Mouse (Mus musculus) hindbrain, embryonic 16.5 days (tissue): ENCODE measurements at regions not wholly inside any gene's neighbourhood (a gene's known extent, or its start where the extent isn't known, plus 50 kb on each side); places are given as distances from the start of the nearest gene placed in this dataset.

Source experiments
- ATAC-seq: fragments of 200-750 bp; cut with Nextera tagmentation; 2 replicates; pipeline ENCODE4 v1.8.0; 2017; ENCODE audit warnings: moderate TSS enrichment, moderate library complexity
- H3K27ac ChIP-seq: fragments of 300-500 bp; sonication (generic); 2 replicates; pipeline ENCODE4 v1.5.1; 2014; ENCODE audit warnings: low read depth, mild to moderate bottlenecking, control low read depth, low read length, moderate library complexity
- H3K27me3 ChIP-seq: fragments of 300-500 bp; sonication (generic); replicated peaks from 2 replicates; pipeline ENCODE4 v1.6.1; 2014; ENCODE audit warnings: low read length; ENCODE audit not compliant: control insufficient read depth, insufficient read depth
- H3K36me3 ChIP-seq: fragments of 300-500 bp; sonication (generic); 2 replicates; pipeline ENCODE4 v1.6.1; 2014; ENCODE audit warnings: mild to moderate bottlenecking, low read length, moderate library complexity, mixed read lengths; ENCODE audit not compliant: control insufficient read depth, insufficient read depth
- H3K4me1 ChIP-seq: fragments of 300-500 bp; sonication (generic); 2 replicates; pipeline ENCODE4 v1.6.1; 2014; ENCODE audit warnings: low read depth, low read length; ENCODE audit not compliant: control insufficient read depth, insufficient read depth
- H3K4me2 ChIP-seq: fragments of 300-500 bp; sonication (generic); 2 replicates; pipeline ENCODE4 v1.6.1; 2014; ENCODE audit warnings: mild to moderate bottlenecking, low read length, control low read depth, moderate library complexity
- H3K4me3 ChIP-seq: fragments of 300-500 bp; sonication (generic); 2 replicates; pipeline ENCODE4 v1.5.1; 2014; ENCODE audit warnings: mild to moderate bottlenecking, low read length, control low read depth, moderate library complexity
- H3K9ac ChIP-seq: fragments of 300-500 bp; sonication (generic); 2 replicates; pipeline ENCODE4 v1.6.1; 2014; ENCODE audit warnings: low read depth, mild to moderate bottlenecking, control low read depth, low read length, moderate library complexity
- H3K9me3 ChIP-seq: fragments of 300-500 bp; sonication (generic); 2 replicates; pipeline ENCODE4 v1.6.1; 2014; ENCODE audit warnings: mild to moderate bottlenecking, low read length, moderate library complexity; ENCODE audit not compliant: control insufficient read depth
- WGBS: fragments of 180-500 bp; shearing (Covaris S2); extraction: QIAGEN DNeasy Blood & Tissue Kit; methylation state at CpG from one replicate; pipeline ENCODE4 v1.1.7; 2014; 5-methylcytosine and 5-hydroxymethylcytosine counted together

- no peak overlapping the region for H3K27ac ChIP-seq
- H3K4me1 ChIP-seq: no peaks in the 10 kb centered on the region
- no peak overlapping the region for H3K4me2 ChIP-seq
- H3K9ac ChIP-seq: no peak overlapping the region
- no peaks in the 10 kb centered on the region for H3K36me3 ChIP-seq
- H3K9me3 ChIP-seq: no peaks in the 10 kb centered on the region
- no peak overlapping the region for H3K4me3 ChIP-seq
- 62% methylated on average over 1 of the region's 1 CpGs for WGBS
- H3K27me3 ChIP-seq: no peaks in the 10 kb centered on the region
- ATAC-seq: no peak
These were observed 156.6 kb upstream of the St6gal2 start for GRCm38 (mm10) chr17:55288589-55288988.

- Histone ChIP-seq H3K36me3 (no peaks in the 10 kb centered on the region), H3K27ac (no peak overlapping the region), H3K9ac (no peak overlapping the region), H3K4me1 (no peaks in the 10 kb centered on the region), H3K4me2 (no peak overlapping the region), H3K4me3 (no peak overlapping the region), H3K27me3 (no peaks in the 10 kb centered on the region), H3K9me3 (no peaks in the 10 kb centered on the region)
- no peak for ATAC-seq
- WGBS: 86% methylated on average over 2 of the region's 2 CpGs
These were observed 152.5 kb upstream of the St6gal2 start for GRCm38 (mm10) chr17:55292656-55293055.

- Histone ChIP-seq H3K27me3 (no peaks in the 10 kb centered on the region), H3K27ac (no peak overlapping the region), H3K9me3 (no peaks in the 10 kb centered on the region), H3K4me1 (no peaks in the 10 kb centered on the region), H3K9ac (no peak overlapping the region), H3K4me3 (no peak overlapping the region), H3K4me2 (no peak overlapping the region), H3K36me3 (no peaks in the 10 kb centered on the region)
- no peak for ATAC-seq
- WGBS: 87% methylated on average over 2 of the region's 2 CpGs
These were observed 148.5 kb upstream of the St6gal2 start for GRCm38 (mm10) chr17:55296701-55297100.

- Histone ChIP-seq H3K9me3 (no peaks in the 10 kb centered on the region), H3K4me3 (no peak overlapping the region), H3K27ac (no peak overlapping the region), H3K9ac (no peak overlapping the region), H3K27me3 (no peaks in the 10 kb centered on the region), H3K4me2 (no peak overlapping the region), H3K36me3 (no peaks in the 10 kb centered on the region), H3K4me1 (no peaks in the 10 kb centered on the region)
- no peak for ATAC-seq
- 91% methylated on average over 1 of the region's 1 CpGs for whole genome bisulfite sequencing
These were observed 146.3 kb upstream of the St6gal2 start for GRCm38 (mm10) chr17:55298852-55299251.

- Histone ChIP-seq H3K4me1 (no peaks in the 10 kb centered on the region), H3K9me3 (no peaks in the 10 kb centered on the region), H3K27ac (no peak overlapping the region), H3K4me3 (no peak overlapping the region), H3K27me3 (no peaks in the 10 kb centered on the region), H3K4me2 (no peak overlapping the region), H3K36me3 (no peaks in the 10 kb centered on the region), H3K9ac (no peak overlapping the region)
- ATAC-seq: no peak; the same call in 1 of the 2 replicates
- WGBS: 96% methylated on average over 1 of the region's 1 CpGs
These were observed 124.2 kb upstream of the St6gal2 start for GRCm38 (mm10) chr17:55320959-55321358.

GRCm38 (mm10) chr17:55359305-55359704 lies 85.9 kb upstream of the St6gal2 start:
- Histone ChIP-seq H3K9me3 (no peaks in the 10 kb centered on the region), H3K9ac (no peak overlapping the region), H3K4me2 (no peak overlapping the region), H3K4me1 (no peaks in the 10 kb centered on the region), H3K4me3 (no peak overlapping the region), H3K27me3 (no peaks in the 10 kb centered on the region), H3K36me3 (no peaks in the 10 kb centered on the region), H3K27ac (no peak overlapping the region)
- no peak for ATAC-seq
- 89% methylated on average over 6 of the region's 6 CpGs for WGBS

GRCm38 (mm10) chr17:55367064-55367463 lies 78.1 kb upstream of the St6gal2 start:
- Histone ChIP-seq H3K27me3 (no peaks in the 10 kb centered on the region), H3K4me1 (no peaks in the 10 kb centered on the region), H3K9ac (no peak overlapping the region), H3K4me2 (no peak overlapping the region), H3K9me3 (no peaks in the 10 kb centered on the region), H3K27ac (no peak overlapping the region; the same call in 1 of the 2 replicates), H3K4me3 (no peak overlapping the region), H3K36me3 (no peaks in the 10 kb centered on the region)
- 86% methylated on average over 1 of the region's 1 CpGs for WGBS
- peak; percentile 27; the same call in 1 of the 2 replicates for ATAC-seq

GRCm38 (mm10) chr17:55367464-55368207 lies 77.5 kb upstream of the St6gal2 start:
- H3K27ac ChIP-seq: no peak overlapping the region; the same call in 1 of the 2 replicates

More at GRCm38 (mm10) chr17:55367464-55368207, 77.5 kb upstream of the St6gal2 start:
- Histone ChIP-seq H3K4me2 (no peak overlapping the region), H3K9ac (no peak overlapping the region), H3K27me3 (no peaks in the 10 kb centered on the region), H3K9me3 (no peaks in the 10 kb centered on the region), H3K36me3 (no peaks in the 10 kb centered on the region), H3K4me1 (no peaks in the 10 kb centered on the region), H3K4me3 (no peak overlapping the region)
- WGBS: 77% methylated on average over 7 of the region's 7 CpGs
- ATAC-seq: peak; percentile 96
